Mouse (Mus musculus): ENCODE measurements at regions not wholly inside any gene's neighbourhood (a gene's known extent, or its start where the extent isn't known, plus 50 kb on each side); places are given as distances from the start of the nearest gene placed in this dataset.

DNA sequence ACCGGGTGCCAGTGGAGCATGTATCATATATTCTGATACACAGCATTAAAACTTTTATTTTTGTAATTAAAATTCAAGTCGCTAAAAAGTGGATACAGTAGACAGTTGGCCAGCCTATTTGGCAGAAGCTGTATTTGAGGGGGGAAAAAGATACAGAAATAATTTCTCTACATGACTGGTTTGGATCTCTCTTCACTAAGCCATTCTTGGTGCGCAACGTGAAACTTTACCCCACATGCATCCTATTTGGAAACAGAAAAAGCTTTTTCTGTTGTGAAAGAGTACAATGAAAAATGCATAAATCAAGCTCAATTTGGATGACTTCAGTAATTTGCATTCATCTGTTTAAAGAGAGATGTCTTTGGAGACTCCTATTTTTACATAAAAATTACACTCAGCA is 303.2 kb downstream of the Rergl start:
- no peak for TF ChIP-seq POLR2A (IDR thresholded peaks at IDR 0.05; ENCODE audit: borderline replicate concordance, control insufficient read depth, low read depth, low read length)
- no peak for TF ChIP-seq CTCF (IDR thresholded peaks at IDR 0.05; ENCODE audit: control insufficient read depth, insufficient read depth, low read length)
